In genomic region chr7:130037573-130037925, GRCm38 (mm10) we compare ENCODE assay signal across 11 mouse cellular contexts.
DNase-seq lines count a peak whose midpoint lies in the region; ATAC-seq lines count a peak whose summit lies in the region.
"Had no signal": no experiment of that assay in that cellular context is flagged by ENCODE, and none has a peak within 500 bp of the region (broad histone marks: within the 10 kb centered on the region; RNA-seq: fewer than 3 reads in every experiment).

No protein-coding gene starts in this region.

- no peak overlapping the region for H3K4me3 ChIP-seq in heart, embryonic 13.5 days
- H3K4me3 ChIP-seq in embryonic facial prominence, embryonic 12.5 days: no peak overlapping the region
- H3K4me3 ChIP-seq in neural tube, embryonic 15.5 days (replicated peaks): no peak overlapping the region
- H3K4me3 ChIP-seq: limb, embryonic 12.5 days had no signal

- H3K9me3 ChIP-seq in heart, embryonic 13.5 days: no peaks in the 10 kb centered on the region
- no peaks in the 10 kb centered on the region for H3K9me3 ChIP-seq in embryonic facial prominence, embryonic 12.5 days
- H3K9me3 ChIP-seq in neural tube, embryonic 15.5 days (replicated peaks): no peaks in the 10 kb centered on the region
- H3K9me3 ChIP-seq: limb, embryonic 12.5 days had no signal

- H3K36me3 ChIP-seq in heart, embryonic 13.5 days: no peaks in the 10 kb centered on the region
- no peaks in the 10 kb centered on the region for H3K36me3 ChIP-seq in embryonic facial prominence, embryonic 12.5 days
- H3K36me3 ChIP-seq in neural tube, embryonic 15.5 days: no peaks in the 10 kb centered on the region
- H3K36me3 ChIP-seq: limb, embryonic 12.5 days had no signal

- H3K9ac ChIP-seq in heart, embryonic 13.5 days: no peak overlapping the region
- no peak overlapping the region for H3K9ac ChIP-seq in embryonic facial prominence, embryonic 12.5 days
- no peak overlapping the region for H3K9ac ChIP-seq in neural tube, embryonic 15.5 days (replicated peaks)
- H3K9ac ChIP-seq: limb, embryonic 12.5 days had no signal

- no peak overlapping the region for H3K4me2 ChIP-seq in heart, embryonic 13.5 days
- no peak overlapping the region for H3K4me2 ChIP-seq in embryonic facial prominence, embryonic 12.5 days (replicated peaks)
- no peak overlapping the region for H3K4me2 ChIP-seq in neural tube, embryonic 15.5 days
- H3K4me2 ChIP-seq: limb, embryonic 12.5 days had no signal

- H3K27ac ChIP-seq in heart, embryonic 13.5 days (replicated peaks): 0 out of 2 replicates have a peak overlapping the region, but pooled peaks have one; percentile 20
- H3K27ac ChIP-seq in embryonic facial prominence, embryonic 12.5 days: peak overlapping the region; percentile 72
- H3K27ac ChIP-seq in neural tube, embryonic 15.5 days (replicated peaks): no peak overlapping the region
- H3K27ac ChIP-seq: limb, embryonic 12.5 days had no signal

- WGBS in heart, embryonic 13.5 days: 48% methylated on average over 4 of the region's 4 CpGs
- 73% methylated on average over 4 of the region's 4 CpGs for WGBS in embryonic facial prominence, embryonic 12.5 days
- 70% methylated on average over 4 of the region's 4 CpGs for WGBS in neural tube, embryonic 15.5 days

- peaks cover 20% of the 10 kb centered on the region; the same call in 1 of the 2 replicates for H3K4me1 ChIP-seq in heart, embryonic 13.5 days
- H3K4me1 ChIP-seq in embryonic facial prominence, embryonic 12.5 days: peaks cover 17% of the 10 kb centered on the region
- no peaks in the 10 kb centered on the region for H3K4me1 ChIP-seq in neural tube, embryonic 15.5 days

- no peak for DNase-seq in heart, adult 8-10 months (ENCODE audit: low spot score)
- DNase-seq in R1 (ENCODE audit: low read depth, low spot score): peak; percentile 27
- DNase-seq in lung, postnatal 36 days: peak; percentile 71
- no peak for DNase-seq in urinary bladder, postnatal 14 days (ENCODE audit: low spot score)
- DNase-seq: kidney, adult 2 months had no signal

- no peak for ATAC-seq in heart, embryonic 13.5 days (ENCODE audit: extremely low read depth, insufficient number of reproducible peaks, low FRiP score, low TSS enrichment)
- no peak for ATAC-seq in embryonic facial prominence, embryonic 12.5 days (ENCODE audit: insufficient number of reproducible peaks, insufficient read depth, low FRiP score, low TSS enrichment)
- no peak for ATAC-seq in neural tube, embryonic 15.5 days (ENCODE audit: low FRiP score)
- ATAC-seq in frontal cortex, adult (ENCODE audit: low TSS enrichment): no peak
- ATAC-seq: forebrain, embryonic 16.5 days had no signal

- H3K27me3 ChIP-seq in heart, embryonic 13.5 days (replicated peaks): no peaks in the 10 kb centered on the region
- 0 out of 2 replicates have a peak, but pooled peaks cover 3% of the 10 kb centered on the region for H3K27me3 ChIP-seq in embryonic facial prominence, embryonic 12.5 days
- no peaks in the 10 kb centered on the region for H3K27me3 ChIP-seq in neural tube, embryonic 15.5 days (replicated peaks)
- H3K27me3 ChIP-seq: limb, embryonic 12.5 days had no signal

Comparison
In these comparisons a context has a peak if more than half of its experiments do, and no peak if none do; other contexts are left out.
1. DNase-seq: peak in R1 (single experiment) and lung, postnatal 36 days (single experiment); none in heart, adult 8-10 months (single experiment) and urinary bladder, postnatal 14 days (single experiment).